Mouse (Mus musculus) hindbrain, embryonic 15.5 days (tissue): ENCODE data around the gene Atxn7l1. TPM values are rescaled to one million over a fixed set of nuclear protein-coding genes. Genes with fewer than 3 reads are reported as not detected.

Source experiments
- ATAC-seq: fragments of 200-750 bp; cut with Nextera tagmentation; 2 replicates; pipeline ENCODE4 v1.8.0; 2017; ENCODE audit warnings: low read depth, moderate number of reproducible peaks, moderate TSS enrichment; ENCODE audit not compliant: low FRiP score
- H3K27ac ChIP-seq: fragments of 300-500 bp; sonication (generic); replicated peaks from 2 replicates; pipeline ENCODE4 v1.5.1; 2015; ENCODE audit warnings: mild to moderate bottlenecking, inconsistent platforms
- H3K27me3 ChIP-seq: fragments of 300-500 bp; sonication (generic); 2 replicates; pipeline ENCODE4 v1.6.1; 2015; ENCODE audit warnings: control low read depth, inconsistent platforms
- H3K36me3 ChIP-seq: fragments of 300-500 bp; sonication (generic); 2 replicates; pipeline ENCODE4 v1.6.1; 2015; ENCODE audit warnings: control low read depth, inconsistent platforms
- H3K4me1 ChIP-seq: fragments of 300-500 bp; sonication (generic); replicated peaks from 2 replicates; pipeline ENCODE4 v1.6.1; 2015; ENCODE audit warnings: control low read depth, inconsistent platforms
- H3K4me2 ChIP-seq: fragments of 300-500 bp; sonication (generic); 2 replicates; pipeline ENCODE4 v1.6.1; 2015; ENCODE audit warnings: moderate library complexity, mild to moderate bottlenecking, inconsistent platforms
- H3K4me3 ChIP-seq: fragments of 300-500 bp; sonication (generic); 2 replicates; pipeline ENCODE4 v1.5.1; 2015; ENCODE audit warnings: mild to moderate bottlenecking, inconsistent platforms
- H3K9ac ChIP-seq: fragments of 300-500 bp; sonication (generic); 2 replicates; pipeline ENCODE4 v1.6.1; 2015; ENCODE audit warnings: inconsistent platforms
- H3K9me3 ChIP-seq: fragments of 300-500 bp; sonication (generic); 2 replicates; pipeline ENCODE4 v1.6.1; 2016; ENCODE audit warnings: control low read depth, inconsistent platforms
- WGBS: fragments of 180-500 bp; shearing (Covaris S2); methylation state at CpG from one replicate; pipeline ENCODE4 v1.1.7; 2015; 5-methylcytosine and 5-hydroxymethylcytosine counted together
- polyA plus RNA-seq: library from polyadenylated mRNA; unstranded; fragments of >200 nt; fragmentation: Nextera tagmentation; extraction: Ambion mirVana; gene quantifications from 2 replicates; pipeline ENCODE4 v1.2.1, GENCODE M21; 2015

Atxn7l1 gene
- polyA plus RNA-seq, 1 experiment from 2014 or later: 23.6 TPM

- H3K27ac ChIP-seq: peak overlapping the region; percentile 24; the same call in 1 of the 2 replicates
Observed at GRCm38 (mm10) chr12:33285933-33286649, 138.6 kb downstream of the Atxn7l1 start.

GRCm38 (mm10) chr12:33287686-33288085, 140.2 kb downstream of the Atxn7l1 start:
- Histone ChIP-seq H3K27ac (no peak overlapping the region), H3K4me3 (no peak overlapping the region), H3K27me3 (no peaks in the 10 kb centered on the region), H3K9me3 (no peaks in the 10 kb centered on the region), H3K36me3 (no peaks in the 10 kb centered on the region), H3K9ac (no peak overlapping the region), H3K4me1 (peaks cover 29% of the 10 kb centered on the region), H3K4me2 (no peak overlapping the region)
- no peak for ATAC-seq
- 63% methylated on average over 3 of the region's 3 CpGs for WGBS

More at GRCm38 (mm10) chr12:33285933-33286649, 138.6 kb downstream of the Atxn7l1 start:
- Histone ChIP-seq H3K4me3 (no peak overlapping the region), H3K9me3 (no peaks in the 10 kb centered on the region), H3K4me2 (no peak overlapping the region), H3K27me3 (no peaks in the 10 kb centered on the region), H3K9ac (no peak overlapping the region), H3K36me3 (no peaks in the 10 kb centered on the region), H3K4me1 (peaks cover 29% of the 10 kb centered on the region)
- WGBS: 31% methylated on average over 9 of the region's 9 CpGs
- 0 out of 2 replicates have a peak, but pooled peaks have one; percentile 19 for ATAC-seq

- Histone ChIP-seq H3K4me2 (no peak overlapping the region), H3K27ac (no peak overlapping the region; the same call in 1 of the 2 replicates), H3K9ac (no peak overlapping the region), H3K27me3 (no peaks in the 10 kb centered on the region), H3K36me3 (no peaks in the 10 kb centered on the region), H3K9me3 (no peaks in the 10 kb centered on the region), H3K4me1 (peaks cover 29% of the 10 kb centered on the region), H3K4me3 (no peak overlapping the region)
- ATAC-seq: no peak
- 71% methylated on average over 2 of the region's 2 CpGs for WGBS
Observed at GRCm38 (mm10) chr12:33288746-33289145, 141.3 kb downstream of the Atxn7l1 start.

GRCm38 (mm10) chr12:33302070-33302469, 154.6 kb downstream of the Atxn7l1 start:
- peaks cover 24% of the 10 kb centered on the region for H3K4me1 ChIP-seq
- peak overlapping the region; percentile 40 for H3K4me3 ChIP-seq
- no peaks in the 10 kb centered on the region for H3K27me3 ChIP-seq
- H3K4me2 ChIP-seq: peak overlapping the region; percentile 77
- WGBS: under 1% methylated on average over 14 of the region's 14 CpGs
- H3K36me3 ChIP-seq: no peaks in the 10 kb centered on the region
- no peak overlapping the region for H3K9ac ChIP-seq
- H3K9me3 ChIP-seq: no peaks in the 10 kb centered on the region
- peak; percentile 76 for ATAC-seq
- no peak overlapping the region for H3K27ac ChIP-seq

GRCm38 (mm10) chr12:33302523-33303383, 155.3 kb downstream of the Atxn7l1 start:
- H3K9ac ChIP-seq: peak overlapping the region; percentile 31
- H3K4me3 ChIP-seq: peak overlapping the region; percentile 40
- no peaks in the 10 kb centered on the region for H3K36me3 ChIP-seq
- H3K27ac ChIP-seq: no peak overlapping the region
- peak overlapping the region; percentile 77 for H3K4me2 ChIP-seq
- no peaks in the 10 kb centered on the region for H3K9me3 ChIP-seq
- ATAC-seq: peak; percentile 72
- H3K27me3 ChIP-seq: no peaks in the 10 kb centered on the region
- WGBS: under 1% methylated on average over 29 of the region's 29 CpGs
- peaks cover 24% of the 10 kb centered on the region for H3K4me1 ChIP-seq

- H3K36me3 ChIP-seq: no peaks in the 10 kb centered on the region
- peak overlapping the region; percentile 77 for H3K4me2 ChIP-seq
- no peaks in the 10 kb centered on the region for H3K9me3 ChIP-seq
- 4% methylated on average over 9 of the region's 9 CpGs for WGBS
- peaks cover 24% of the 10 kb centered on the region for H3K4me1 ChIP-seq
- ATAC-seq: peak; percentile 46; the same call in 1 of the 2 replicates
- H3K27me3 ChIP-seq: no peaks in the 10 kb centered on the region
- H3K9ac ChIP-seq: peak overlapping the region; percentile 31; the same call in 1 of the 2 replicates
- H3K4me3 ChIP-seq: peak overlapping the region; percentile 40
- H3K27ac ChIP-seq: no peak overlapping the region
Observed at GRCm38 (mm10) chr12:33303384-33303770, 155.9 kb downstream of the Atxn7l1 start.

GRCm38 (mm10) chr12:33305106-33305505, 157.6 kb downstream of the Atxn7l1 start:
- no peak overlapping the region for H3K4me2 ChIP-seq
- no peaks in the 10 kb centered on the region for H3K9me3 ChIP-seq
- no peak overlapping the region for H3K27ac ChIP-seq
- no peak for ATAC-seq
- H3K27me3 ChIP-seq: no peaks in the 10 kb centered on the region
- no peak overlapping the region for H3K9ac ChIP-seq
- no peaks in the 10 kb centered on the region for H3K36me3 ChIP-seq
- 95% methylated on average over 9 of the region's 9 CpGs for WGBS
- peaks cover 24% of the 10 kb centered on the region for H3K4me1 ChIP-seq
- H3K4me3 ChIP-seq: no peak overlapping the region

GRCm38 (mm10) chr12:33306476-33306875, 159.0 kb downstream of the Atxn7l1 start:
- no peaks in the 10 kb centered on the region for H3K36me3 ChIP-seq
- H3K27ac ChIP-seq: no peak overlapping the region

GRCm38 (mm10) chr12:33308668-33309067, 161.2 kb downstream of the Atxn7l1 start:
- Histone ChIP-seq H3K4me2 (no peak overlapping the region), H3K27me3 (no peaks in the 10 kb centered on the region), H3K4me1 (peaks cover 11% of the 10 kb centered on the region), H3K4me3 (no peak overlapping the region), H3K27ac (no peak overlapping the region), H3K36me3 (no peaks in the 10 kb centered on the region), H3K9ac (no peak overlapping the region), H3K9me3 (no peaks in the 10 kb centered on the region)
- ATAC-seq: no peak
- WGBS: 95% methylated on average over 7 of the region's 7 CpGs

More at GRCm38 (mm10) chr12:33306476-33306875, 159.0 kb downstream of the Atxn7l1 start:
- no peaks in the 10 kb centered on the region for H3K27me3 ChIP-seq
- no peaks in the 10 kb centered on the region for H3K9me3 ChIP-seq
- H3K4me2 ChIP-seq: no peak overlapping the region
- peaks cover 27% of the 10 kb centered on the region for H3K4me1 ChIP-seq
- WGBS: 74% methylated on average over 3 of the region's 5 CpGs
- H3K9ac ChIP-seq: no peak overlapping the region
- ATAC-seq: no peak
- H3K4me3 ChIP-seq: no peak overlapping the region

GRCm38 (mm10) chr12:33313828-33314671, 166.6 kb downstream of the Atxn7l1 start:
- H3K27ac ChIP-seq: peak overlapping the region; percentile 63
- no peaks in the 10 kb centered on the region for H3K36me3 ChIP-seq
- H3K4me2 ChIP-seq: peak overlapping the region; percentile 44
- no peak overlapping the region for H3K4me3 ChIP-seq
- H3K9me3 ChIP-seq: no peaks in the 10 kb centered on the region
- 0 out of 2 replicates have a peak overlapping the region, but pooled peaks have one; percentile 2 for H3K9ac ChIP-seq
- H3K27me3 ChIP-seq: no peaks in the 10 kb centered on the region
- 23% methylated on average over 14 of the region's 14 CpGs for WGBS
- peaks cover 23% of the 10 kb centered on the region for H3K4me1 ChIP-seq
- ATAC-seq: peak; percentile 77

GRCm38 (mm10) chr12:33314924-33315643, 167.6 kb downstream of the Atxn7l1 start:
- no peaks in the 10 kb centered on the region for H3K9me3 ChIP-seq
- H3K27me3 ChIP-seq: no peaks in the 10 kb centered on the region
- peaks cover 23% of the 10 kb centered on the region for H3K4me1 ChIP-seq
- ATAC-seq: no peak
- 79% methylated on average over 16 of the region's 16 CpGs for WGBS
- no peaks in the 10 kb centered on the region for H3K36me3 ChIP-seq
- H3K4me3 ChIP-seq: no peak overlapping the region
- H3K9ac ChIP-seq: no peak overlapping the region
- no peak overlapping the region for H3K4me2 ChIP-seq
- H3K27ac ChIP-seq: no peak overlapping the region
